Mouse (Mus musculus): ENCODE measurements around the gene Gas2l3. TPM values are rescaled to one million over a fixed set of nuclear protein-coding genes. Genes with fewer than 3 reads are reported as not detected.

Gene Gas2l3
- polyA plus RNA-seq, 1 experiment, result 1.9 TPM

GRCm38 (mm10) chr10:89383462-89383861, 60.3 kb downstream of the Gas2l3 start:
- Histone ChIP-seq H3K36me3 (ENCODE audit: control insufficient read depth, insufficient read depth, low read length) (no peaks in the 10 kb centered on the region), H3K27me3 (ENCODE audit: control insufficient read depth, insufficient read depth, low read length) (no peaks in the 10 kb centered on the region), H3K4me1 (ENCODE audit: control insufficient read depth, insufficient read depth, insufficient read length, low read length) (no peaks in the 10 kb centered on the region), H3K27ac (ENCODE audit: insufficient read depth, low read depth, low read length) (no peak overlapping the region), H3K4me3 (ENCODE audit: low read depth, low read length) (no peak overlapping the region)
- 9% methylated on average over 5 of the region's 5 CpGs for WGBS
- peak; percentile 86; the same call in 1 of the 2 replicates for TF ChIP-seq CTCF (IDR thresholded peaks at IDR 0.05; ENCODE audit: extremely low read depth, insufficient read length, insufficient replicate concordance, low read depth, low read length)
- TF ChIP-seq POLR2A (IDR thresholded peaks at IDR 0.05; ENCODE audit: low read depth, low read length), result no peak

GRCm38 (mm10) chr10:89377750-89378149, 66.0 kb downstream of the Gas2l3 start:
- no peaks in the 10 kb centered on the region for H3K27me3 ChIP-seq (ENCODE audit: control insufficient read depth, insufficient read depth, low read length)
- no peak overlapping the region for H3K4me3 ChIP-seq (ENCODE audit: low read depth, low read length)
- WGBS, result 75% methylated on average over 4 of the region's 4 CpGs
- H3K4me1 ChIP-seq (ENCODE audit: control insufficient read depth, insufficient read depth, insufficient read length, low read length), result no peaks in the 10 kb centered on the region
- no peaks in the 10 kb centered on the region for H3K36me3 ChIP-seq (ENCODE audit: control insufficient read depth, insufficient read depth, low read length)
- TF ChIP-seq POLR2A (IDR thresholded peaks at IDR 0.05; ENCODE audit: low read depth, low read length) (no peak), CTCF (IDR thresholded peaks at IDR 0.05; ENCODE audit: extremely low read depth, insufficient read length, insufficient replicate concordance, low read depth, low read length) (no peak)
- H3K27ac ChIP-seq (ENCODE audit: insufficient read depth, low read depth, low read length), result no peak overlapping the region

- Histone ChIP-seq H3K4me3 (ENCODE audit: low read depth, low read length) (no peak overlapping the region), H3K27ac (ENCODE audit: insufficient read depth, low read depth, low read length) (no peak overlapping the region), H3K36me3 (ENCODE audit: control insufficient read depth, insufficient read depth, low read length) (no peaks in the 10 kb centered on the region), H3K27me3 (ENCODE audit: control insufficient read depth, insufficient read depth, low read length) (no peaks in the 10 kb centered on the region), H3K4me1 (ENCODE audit: control insufficient read depth, insufficient read depth, insufficient read length, low read length) (no peaks in the 10 kb centered on the region)
- TF ChIP-seq CTCF (IDR thresholded peaks at IDR 0.05; ENCODE audit: extremely low read depth, insufficient read length, insufficient replicate concordance, low read depth, low read length) (no peak), POLR2A (IDR thresholded peaks at IDR 0.05; ENCODE audit: low read depth, low read length) (no peak)
- 10% methylated on average over 1 of the region's 1 CpGs for WGBS
These were observed 73.7 kb downstream of the Gas2l3 start for GRCm38 (mm10) chr10:89370051-89370450.

GRCm38 (mm10) chr10:89358933-89359332, 84.8 kb downstream of the Gas2l3 start:
- 61% methylated on average over 3 of the region's 3 CpGs for WGBS
- no peak for TF ChIP-seq POLR2A (IDR thresholded peaks at IDR 0.05; ENCODE audit: low read depth, low read length)
- TF ChIP-seq CTCF (IDR thresholded peaks at IDR 0.05; ENCODE audit: extremely low read depth, insufficient read length, insufficient replicate concordance, low read depth, low read length), result no peak
- no peaks in the 10 kb centered on the region for H3K36me3 ChIP-seq (ENCODE audit: control insufficient read depth, insufficient read depth, low read length)
- H3K27me3 ChIP-seq (ENCODE audit: control insufficient read depth, insufficient read depth, low read length), result no peaks in the 10 kb centered on the region
- H3K4me3 ChIP-seq (ENCODE audit: low read depth, low read length), result no peak overlapping the region
- no peaks in the 10 kb centered on the region for H3K4me1 ChIP-seq (ENCODE audit: control insufficient read depth, insufficient read depth, insufficient read length, low read length)
- H3K27ac ChIP-seq (ENCODE audit: insufficient read depth, low read depth, low read length), result no peak overlapping the region

Other genes with a start within 250 kb of the Gas2l3 start
- not detected in 2 replicates for gene Ano4, start 99.2 kb downstream of the Gas2l3 start, polyA plus RNA-seq (2012; rRNA removed)
- 8.2 and 10.2 TPM in 2 replicates for gene Nr1h4, start 89.6 kb upstream of the Gas2l3 start, polyA plus RNA-seq (2012; rRNA removed)
- not detected in 2 replicates for gene Slc17a8, start 177.3 kb upstream of the Gas2l3 start, polyA plus RNA-seq (2012; rRNA removed)
- gene Scyl2, start 242.3 kb upstream of the Gas2l3 start, polyA plus RNA-seq (2012; rRNA removed), result 4.5 and 8.9 TPM in 2 replicates